Mouse (Mus musculus): ENCODE results near the gene Cdip1.

DNA sequence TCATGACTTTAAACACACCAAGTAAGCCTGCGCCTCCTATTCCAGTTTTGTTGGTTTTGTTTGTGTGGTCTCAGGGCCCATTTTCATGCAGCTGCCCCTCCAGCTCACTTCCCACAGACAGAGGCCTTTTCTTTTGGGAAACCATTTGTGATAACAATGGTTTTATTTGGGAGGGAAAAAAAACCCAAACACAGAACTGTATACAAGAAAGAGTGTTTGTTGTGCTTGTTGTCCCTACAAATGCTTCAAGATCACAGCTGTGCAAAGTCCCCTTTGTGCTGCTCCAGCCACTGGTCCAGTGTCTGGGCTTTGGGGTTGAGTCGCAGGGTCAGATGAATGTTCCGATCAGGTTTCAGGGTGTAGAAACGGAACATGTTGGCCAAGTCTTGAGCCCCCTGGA, 78.9 kb downstream of the Cdip1 start:
- TF ChIP-seq CTCF (conservative IDR thresholded peaks at IDR 0.05; ENCODE audit: low read length) (no peak), POU5F1 (IDR thresholded peaks at IDR 0.05; ENCODE audit: borderline replicate concordance, low read length) (no peak)

All from E14TG2a.4 (cell line).